Mouse (Mus musculus): ENCODE results near the gene Adamts3. TPM values are rescaled to one million over a fixed set of nuclear protein-coding genes. Genes with fewer than 3 reads are reported as not detected.

The Adamts3 gene
- 1.6 and 2.0 TPM in 2 replicates for polyA plus RNA-seq (2015; fragmentation: Nextera tagmentation; extraction: Ambion mirVana)

GRCm38 (mm10) chr5:89883051-89883907 lies at the start of gene Adamts3:
Gene Adamts3, minus strand, starts transcription at chr5:89883334.

All from spleen, postnatal 0 days (tissue).